Mouse (Mus musculus) embryonic facial prominence, embryonic 10.5 days (tissue): ENCODE data around the gene F11r. TPM values are rescaled to one million over a fixed set of nuclear protein-coding genes. Genes with fewer than 3 reads are reported as not detected.
A peak's percentile ranks its signal among the peaks of the same experiment; 100 is the strongest.

Experiments used
- DNase-seq: peaks from one replicate; pipeline ENCODE4 v3.0.0-alpha.2; 2017; ENCODE audit warnings: low spot score
- H3K27ac ChIP-seq: fragments of 300-500 bp; sonication (generic); replicated peaks from 2 replicates; pipeline ENCODE4 v1.5.1; 2016; ENCODE audit warnings: mild to moderate bottlenecking
- H3K27me3 ChIP-seq: fragments of 300-500 bp; sonication (generic); replicated peaks from 2 replicates; pipeline ENCODE4 v1.6.1; 2016; ENCODE audit warnings: low read depth, mild to moderate bottlenecking; ENCODE audit not compliant: poor library complexity, severe bottlenecking
- H3K36me3 ChIP-seq: fragments of 300-500 bp; sonication (generic); replicated peaks from 2 replicates; pipeline ENCODE4 v1.6.1; 2016; ENCODE audit warnings: mild to moderate bottlenecking, moderate library complexity
- H3K4me1 ChIP-seq: fragments of 300-500 bp; sonication (generic); 2 replicates; pipeline ENCODE4 v1.6.1; 2016
- H3K4me3 ChIP-seq: fragments of 300-500 bp; sonication (generic); 2 replicates; pipeline ENCODE4 v1.5.1; 2016; ENCODE audit warnings: mild to moderate bottlenecking, moderate library complexity
- H3K9me3 ChIP-seq: fragments of 300-500 bp; sonication (generic); 2 replicates; pipeline ENCODE4 v1.6.1; 2016; ENCODE audit warnings: mild to moderate bottlenecking
- WGBS: fragments of 180-500 bp; shearing (Covaris S2); methylation state at CpG from one replicate; pipeline ENCODE4 v1.1.7; 2016; 5-methylcytosine and 5-hydroxymethylcytosine counted together
- polyA plus RNA-seq: library from polyadenylated mRNA; unstranded; fragments of >200 nt; fragmentation: Nextera tagmentation; extraction: Ambion mirVana; gene quantifications from 2 replicates; pipeline ENCODE4 v1.2.1, GENCODE M21; 2016

Gene F11r
- polyA plus RNA-seq, 1 experiment from 2014 or later, result 34.7 TPM

DNA sequence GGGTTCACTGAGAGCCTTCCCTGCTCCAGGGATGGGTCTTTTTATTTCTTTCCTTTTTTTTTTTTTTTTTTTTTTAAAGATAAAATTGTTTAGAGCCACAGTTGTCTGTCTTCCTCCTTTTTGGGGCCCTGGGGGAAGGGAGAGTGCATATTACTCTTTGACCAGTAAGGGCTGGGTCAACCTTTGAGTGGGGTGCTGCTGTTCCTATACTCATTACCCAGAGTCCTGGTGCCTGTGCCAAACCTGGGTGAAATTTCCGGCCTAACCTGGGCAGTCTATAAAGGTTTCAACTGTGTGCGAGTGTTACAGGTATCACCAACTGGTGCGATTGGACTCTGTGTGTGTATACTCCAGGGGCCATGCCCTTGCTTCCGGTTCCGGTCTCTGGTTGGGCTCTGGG, 18.7 kb upstream of the F11r start, which contains the start of gene Tstd1:
Tstd1 (plus strand) TSS at position 213 of the 400 bp plus-strand sequence.
- no peak for DNase-seq
- no peaks in the 10 kb centered on the region for H3K27me3 ChIP-seq
- H3K4me3 ChIP-seq, result no peak within 1 kb of the TSS
- H3K27ac ChIP-seq, result no peak within 1 kb of the TSS
- no peaks in the 10 kb centered on the region for H3K9me3 ChIP-seq
- peaks cover 8% of the 10 kb centered on the region for H3K4me1 ChIP-seq
- peaks cover 75% of the 10 kb centered on the region for H3K36me3 ChIP-seq
- WGBS, result 87% methylated on average over 5 of the region's 5 CpGs

DNA sequence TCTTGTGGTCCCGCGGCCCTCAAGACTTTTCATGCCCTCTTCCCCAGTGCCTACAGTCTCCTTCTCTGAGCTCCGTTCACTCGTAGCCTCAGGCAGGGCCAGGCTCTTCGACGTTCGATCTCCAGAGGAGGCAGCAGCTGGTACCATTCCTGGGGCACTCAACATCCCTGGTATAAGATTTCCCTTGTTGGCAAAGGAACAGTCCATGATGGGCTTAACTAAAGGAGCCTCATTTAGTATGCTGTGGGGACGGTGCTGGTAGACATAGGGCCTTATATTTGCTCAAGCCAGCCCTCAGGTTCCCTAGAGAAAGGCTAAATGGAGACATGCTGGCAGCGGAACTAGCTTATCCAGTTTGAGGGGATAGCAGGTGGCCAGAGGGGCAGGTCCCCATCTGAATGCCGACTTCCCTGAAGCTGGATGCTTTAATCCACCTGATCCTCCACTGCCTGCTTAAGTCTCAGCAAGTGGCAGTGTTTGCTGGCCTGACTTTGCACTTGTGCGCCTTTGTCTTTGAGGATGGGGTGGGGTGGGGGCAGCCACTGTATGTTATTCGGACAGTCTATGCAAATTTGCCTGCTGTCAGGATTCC, 17.9 kb upstream of the F11r start:
- H3K27me3 ChIP-seq, result no peaks in the 10 kb centered on the region
- no peak overlapping the region for H3K27ac ChIP-seq
- H3K4me1 ChIP-seq, result peaks cover 6% of the 10 kb centered on the region; the same call in 1 of the 2 replicates
- H3K36me3 ChIP-seq, result peaks cover 70% of the 10 kb centered on the region
- H3K9me3 ChIP-seq, result no peaks in the 10 kb centered on the region
- no peak overlapping the region for H3K4me3 ChIP-seq
- DNase-seq, result no peak
- 57% methylated on average over 12 of the region's 12 CpGs for WGBS

DNA sequence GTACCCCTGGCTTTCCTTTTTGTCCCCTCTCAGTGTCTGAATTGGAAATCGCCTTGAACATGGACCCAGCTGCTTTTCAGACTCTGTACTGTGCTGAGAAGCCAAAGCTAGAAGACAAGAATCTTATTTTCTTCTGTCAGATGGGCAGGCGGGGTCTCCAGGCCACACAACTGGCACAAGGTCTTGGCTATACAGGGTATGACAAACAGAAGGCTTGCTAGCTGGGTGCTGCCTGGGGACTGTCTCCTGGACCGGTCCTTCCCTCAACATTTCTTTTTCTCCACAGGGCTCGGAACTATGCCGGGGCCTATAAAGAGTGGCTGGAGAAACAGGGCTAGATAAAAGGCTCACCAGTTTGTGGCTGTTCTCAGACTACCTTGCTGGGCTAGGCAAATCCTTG, 17.4 kb upstream of the F11r start:
- Histone ChIP-seq H3K36me3 (peaks cover 64% of the 10 kb centered on the region), H3K27ac (no peak overlapping the region), H3K4me3 (no peak overlapping the region), H3K9me3 (no peaks in the 10 kb centered on the region), H3K27me3 (no peaks in the 10 kb centered on the region), H3K4me1 (peaks cover 6% of the 10 kb centered on the region; the same call in 1 of the 2 replicates)
- 80% methylated on average over 5 of the region's 5 CpGs for WGBS
- DNase-seq, result no peak

DNA sequence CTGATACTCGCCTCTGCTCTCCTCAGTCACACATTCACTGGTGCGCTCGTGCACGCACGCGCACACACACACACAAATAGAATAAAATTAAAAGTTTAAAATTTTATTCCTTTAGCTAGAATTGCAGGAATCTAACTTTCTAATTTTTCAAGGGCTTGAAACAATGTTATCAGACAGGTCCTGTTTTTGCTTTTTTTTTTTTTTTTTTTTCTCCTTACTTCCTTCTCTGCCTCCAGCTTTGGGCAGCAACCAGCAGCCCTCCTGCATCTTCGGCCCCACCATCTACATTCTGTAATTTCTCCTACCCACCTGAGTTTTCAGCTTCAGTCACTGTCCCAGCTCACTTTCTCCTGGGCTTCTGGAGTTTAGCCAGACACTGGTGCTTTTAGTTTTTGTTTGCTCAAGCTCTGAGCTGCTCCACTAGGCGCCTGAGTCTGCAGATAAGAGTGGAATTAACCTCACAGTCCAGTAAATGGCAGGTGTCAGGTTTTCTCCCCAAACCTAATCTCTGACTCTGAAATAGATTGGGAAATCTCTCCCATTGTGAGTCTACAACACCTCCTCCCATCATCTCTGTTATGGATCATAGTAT, 14.7 kb upstream of the F11r start:
- WGBS, result 89% methylated on average over 8 of the region's 8 CpGs

GRCm38 (mm10) chr1:171424638-171425037, 12.7 kb upstream of the F11r start:
- no peaks in the 10 kb centered on the region for H3K9me3 ChIP-seq
- no peaks in the 10 kb centered on the region for H3K27me3 ChIP-seq
- WGBS, result 82% methylated on average over 5 of the region's 5 CpGs
- no peak overlapping the region for H3K4me3 ChIP-seq
- H3K36me3 ChIP-seq, result peaks cover 17% of the 10 kb centered on the region
- no peak overlapping the region for H3K27ac ChIP-seq
- DNase-seq, result no peak
- H3K4me1 ChIP-seq, result no peaks in the 10 kb centered on the region

More for the DNA sequence above, 14.7 kb upstream of the F11r start:
- Histone ChIP-seq H3K9me3 (no peaks in the 10 kb centered on the region), H3K27me3 (no peaks in the 10 kb centered on the region), H3K4me3 (no peak overlapping the region), H3K4me1 (peaks cover 6% of the 10 kb centered on the region; the same call in 1 of the 2 replicates), H3K36me3 (peaks cover 38% of the 10 kb centered on the region), H3K27ac (no peak overlapping the region)
- no peak for DNase-seq

GRCm38 (mm10) chr1:171425126-171425525, 12.2 kb upstream of the F11r start:
- no peak for DNase-seq
- 80% methylated on average over 4 of the region's 4 CpGs for WGBS
- Histone ChIP-seq H3K4me1 (no peaks in the 10 kb centered on the region), H3K27ac (no peak overlapping the region), H3K36me3 (peaks cover 12% of the 10 kb centered on the region), H3K27me3 (no peaks in the 10 kb centered on the region), H3K4me3 (no peak overlapping the region), H3K9me3 (no peaks in the 10 kb centered on the region)

DNA sequence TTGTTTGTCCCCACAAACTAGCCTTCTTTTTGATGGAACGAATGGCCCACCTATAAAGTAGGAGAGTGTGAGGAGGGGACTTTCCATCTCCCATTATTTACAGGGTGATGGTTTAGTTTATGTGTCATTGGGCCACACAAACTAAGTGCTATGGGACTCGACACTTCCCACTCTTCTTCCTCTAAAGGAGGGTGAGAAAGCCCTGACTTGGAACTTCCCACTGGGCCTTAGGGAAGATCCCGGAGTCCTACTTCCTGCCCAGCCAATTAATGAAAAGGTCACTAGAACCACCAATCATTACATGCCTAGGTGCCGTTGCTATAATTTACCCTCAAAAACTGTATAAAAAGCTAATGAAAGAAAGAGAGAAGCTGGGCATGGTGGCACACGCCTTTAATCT, 5.2 kb upstream of the F11r start:
- H3K4me1 ChIP-seq, result peaks cover 1% of the 10 kb centered on the region; the same call in 1 of the 2 replicates
- H3K27me3 ChIP-seq, result peaks cover 15% of the 10 kb centered on the region
- H3K4me3 ChIP-seq, result no peak overlapping the region
- H3K36me3 ChIP-seq, result no peaks in the 10 kb centered on the region
- WGBS, result 81% methylated on average over 5 of the region's 5 CpGs
- H3K9me3 ChIP-seq, result no peaks in the 10 kb centered on the region
- no peak overlapping the region for H3K27ac ChIP-seq
- DNase-seq, result no peak

GRCm38 (mm10) chr1:171435288-171435814, 2.0 kb upstream of the F11r start:
- DNase-seq, result no peak
- Histone ChIP-seq H3K27me3 (peaks cover 47% of the 10 kb centered on the region), H3K4me1 (peaks cover 25% of the 10 kb centered on the region), H3K4me3 (no peak overlapping the region), H3K9me3 (no peaks in the 10 kb centered on the region), H3K36me3 (no peaks in the 10 kb centered on the region), H3K27ac (no peak overlapping the region)
- 64% methylated on average over 7 of the region's 7 CpGs for WGBS

- no peak overlapping the region for H3K4me3 ChIP-seq
- no peak overlapping the region for H3K27ac ChIP-seq
- no peaks in the 10 kb centered on the region for H3K9me3 ChIP-seq
- peaks cover 53% of the 10 kb centered on the region for H3K27me3 ChIP-seq
- no peaks in the 10 kb centered on the region for H3K36me3 ChIP-seq
- WGBS, result 81% methylated on average over 1 of the region's 1 CpGs
- DNase-seq, result no peak
- H3K4me1 ChIP-seq, result peaks cover 30% of the 10 kb centered on the region
These were observed 1.4 kb upstream of the F11r start for GRCm38 (mm10) chr1:171435974-171436373.

DNA sequence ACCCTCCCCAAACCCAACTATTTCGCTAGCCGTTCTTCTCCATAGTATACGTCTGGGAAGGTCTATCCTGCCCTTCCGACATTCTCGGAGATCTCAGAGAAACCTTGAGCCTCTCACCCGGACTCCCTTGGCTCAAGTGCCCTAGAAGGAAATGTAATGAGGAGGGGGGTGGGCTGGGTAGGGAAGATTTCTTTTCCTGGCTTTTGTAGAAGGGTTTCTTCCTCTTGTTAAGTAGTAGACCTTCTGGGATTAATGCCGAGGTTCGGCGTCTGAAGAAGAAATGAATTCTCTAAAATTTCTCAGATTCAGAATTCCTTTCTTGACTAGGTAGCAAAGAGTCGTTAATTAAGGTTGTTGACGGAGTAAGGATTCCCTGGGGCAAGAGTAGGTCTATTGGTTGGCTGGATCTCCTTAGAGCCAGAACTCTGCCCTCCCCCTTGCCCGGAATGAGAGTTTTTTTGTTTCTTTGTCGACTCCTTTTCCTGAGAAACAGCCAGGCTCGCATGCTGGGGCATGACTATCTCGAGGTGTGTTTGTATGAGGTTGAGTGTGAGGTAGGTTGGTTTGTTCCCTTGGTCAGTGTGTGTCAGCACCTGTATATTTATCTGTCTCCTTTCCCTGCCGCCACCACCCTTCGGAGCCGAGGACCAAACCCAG, 807 bp downstream of the F11r start:
- DNase-seq, result peak; percentile 20
- Histone ChIP-seq H3K27me3 (peaks cover 53% of the 10 kb centered on the region), H3K4me1 (peaks cover 42% of the 10 kb centered on the region)

GRCm38 (mm10) chr1:171439072-171439471, 1.7 kb downstream of the F11r start:
- peak overlapping the region; percentile 61 for H3K4me3 ChIP-seq
- no peak for DNase-seq
- whole genome bisulfite sequencing, result 29% methylated on average over 8 of the region's 8 CpGs
- no peak overlapping the region for H3K27ac ChIP-seq
- H3K4me1 ChIP-seq, result peaks cover 42% of the 10 kb centered on the region
- H3K27me3 ChIP-seq, result peaks cover 53% of the 10 kb centered on the region
- 0 out of 2 replicates have a peak, but pooled peaks cover 7% of the 10 kb centered on the region for H3K9me3 ChIP-seq
- 0 out of 2 replicates have a peak, but pooled peaks cover 6% of the 10 kb centered on the region for H3K36me3 ChIP-seq

More for the DNA sequence above, 807 bp downstream of the F11r start:
- Histone ChIP-seq H3K4me3 (peak overlapping the region; percentile 61), H3K9me3 (no peaks in the 10 kb centered on the region), H3K36me3 (no peaks in the 10 kb centered on the region), H3K27ac (peak overlapping the region; percentile 71)
- 3% methylated on average over 18 of the region's 18 CpGs for WGBS

DNA sequence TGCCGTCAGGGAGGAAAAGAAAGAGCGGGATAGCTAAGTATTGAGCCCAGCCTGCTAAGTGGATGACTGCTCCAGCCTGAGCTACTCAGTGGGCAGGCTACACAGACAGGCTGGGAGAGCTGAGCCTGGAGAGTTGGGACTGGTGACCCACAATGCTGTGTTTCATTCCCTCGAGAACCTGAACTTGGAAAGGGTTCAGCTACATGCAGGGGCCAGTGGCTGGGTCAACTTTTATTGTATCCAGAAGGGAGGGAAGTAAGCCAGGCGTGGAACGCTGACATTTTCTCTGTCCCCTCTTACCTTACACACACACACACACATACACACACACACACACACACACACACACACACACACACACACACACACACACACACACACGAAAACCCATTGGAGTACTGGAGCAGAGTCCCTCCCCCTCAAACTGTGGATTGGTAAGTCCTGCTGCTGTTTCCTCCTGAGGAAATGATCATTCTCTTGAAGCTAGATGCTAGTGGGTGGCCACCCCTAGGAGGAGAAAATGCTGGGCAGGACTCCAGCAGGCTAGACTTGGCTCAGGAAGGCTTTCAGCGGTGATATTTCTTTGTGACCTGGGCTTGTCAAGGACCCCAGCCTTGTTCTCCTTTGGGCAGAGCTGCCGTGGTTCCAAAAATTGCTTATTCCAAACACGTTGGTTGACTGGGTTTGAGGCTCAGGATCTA, 2.8 kb downstream of the F11r start:
- 0 out of 2 replicates have a peak, but pooled peaks cover 6% of the 10 kb centered on the region for H3K36me3 ChIP-seq
- peaks cover 53% of the 10 kb centered on the region for H3K27me3 ChIP-seq
- H3K4me1 ChIP-seq, result peaks cover 42% of the 10 kb centered on the region
- 0 out of 2 replicates have a peak, but pooled peaks cover 8% of the 10 kb centered on the region for H3K9me3 ChIP-seq
- 55% methylated on average over 9 of the region's 9 CpGs for WGBS
- H3K4me3 ChIP-seq, result peak overlapping the region; percentile 61; the same call in 1 of the 2 replicates
- 0 out of 2 replicates have a peak overlapping the region, but pooled peaks have one; percentile 3 for H3K27ac ChIP-seq
- peak; percentile 12 for DNase-seq
